Mouse (Mus musculus): ENCODE measurements at regions not wholly inside any gene's neighbourhood (a gene's known extent, or its start where the extent isn't known, plus 50 kb on each side); places are given as distances from the start of the nearest gene placed in this dataset.
A peak's percentile ranks its signal among the peaks of the same experiment; 100 is the strongest.

GRCm38 (mm10) chr7:40752195-40752594, 145.9 kb upstream of the Vstm2b start:
- no peak for DNase-seq (ENCODE audit: low read depth)

- DNase-seq (ENCODE audit: low read depth): no peak
Observed at GRCm38 (mm10) chr7:40753490-40753889, 144.6 kb upstream of the Vstm2b start.

GRCm38 (mm10) chr7:40762520-40762919, 135.6 kb upstream of the Vstm2b start:
- peak; percentile 24 for DNase-seq (ENCODE audit: low read depth)

GRCm38 (mm10) chr7:40766142-40766541, 132.0 kb upstream of the Vstm2b start:
- DNase-seq (ENCODE audit: low read depth): no peak

DNA sequence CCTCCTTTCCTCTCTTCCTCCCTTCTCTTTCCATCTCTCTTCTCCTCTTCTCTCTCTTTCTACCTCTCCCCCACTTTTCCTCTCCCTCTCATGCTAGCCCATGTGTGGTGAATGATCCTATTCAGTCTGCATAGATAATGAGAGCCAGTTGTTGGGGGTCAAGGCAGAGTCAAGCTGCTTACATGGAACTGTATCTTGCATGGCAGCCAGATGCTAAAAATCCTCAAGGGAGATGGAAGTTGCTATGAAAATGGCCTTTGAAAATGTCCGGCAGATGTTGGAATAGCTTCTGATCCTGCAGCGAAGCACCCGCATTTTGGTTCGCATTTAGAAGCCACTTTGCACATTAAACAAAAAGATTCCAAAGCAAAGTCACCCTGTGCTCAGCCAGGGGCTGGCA, 121.9 kb upstream of the Vstm2b start:
- no peak for DNase-seq (ENCODE audit: low read depth)

DNA sequence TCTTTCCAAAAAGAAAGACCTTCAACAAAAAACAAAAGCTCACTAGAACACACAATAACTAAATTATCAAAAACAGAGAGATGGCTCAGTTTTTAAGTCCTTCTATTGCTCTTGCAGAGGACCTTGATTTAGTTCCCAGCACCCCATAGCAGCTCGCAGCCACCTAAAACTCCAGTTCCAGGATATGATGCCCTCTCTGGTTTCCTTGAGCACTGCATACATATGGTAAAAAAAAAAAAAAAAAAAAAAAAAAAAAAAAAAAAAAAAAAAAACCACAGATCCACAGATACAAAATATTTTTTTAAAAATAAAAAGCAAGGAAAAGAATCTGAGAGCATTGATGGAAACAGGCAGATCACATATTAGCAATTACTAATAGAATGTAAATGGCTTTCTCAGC, 113.2 kb upstream of the Vstm2b start:
- DNase-seq (ENCODE audit: low read depth): no peak

GRCm38 (mm10) chr7:40786758-40787157, 111.4 kb upstream of the Vstm2b start:
- DNase-seq (ENCODE audit: low read depth): no peak

GRCm38 (mm10) chr7:40788486-40788885, 109.6 kb upstream of the Vstm2b start:
- no peak for DNase-seq (ENCODE audit: low read depth)

GRCm38 (mm10) chr7:40794458-40795207, 103.5 kb upstream of the Vstm2b start:
- DNase-seq (ENCODE audit: low read depth): no peak

- DNase-seq (ENCODE audit: low read depth): no peak
Observed at GRCm38 (mm10) chr7:40799794-40800193, 98.3 kb upstream of the Vstm2b start.

- DNase-seq (ENCODE audit: low read depth): no peak
Observed at GRCm38 (mm10) chr7:40801291-40801690, 96.8 kb upstream of the Vstm2b start.

GRCm38 (mm10) chr7:40805211-40805610, 92.9 kb upstream of the Vstm2b start:
- no peak for DNase-seq (ENCODE audit: low read depth)

DNA sequence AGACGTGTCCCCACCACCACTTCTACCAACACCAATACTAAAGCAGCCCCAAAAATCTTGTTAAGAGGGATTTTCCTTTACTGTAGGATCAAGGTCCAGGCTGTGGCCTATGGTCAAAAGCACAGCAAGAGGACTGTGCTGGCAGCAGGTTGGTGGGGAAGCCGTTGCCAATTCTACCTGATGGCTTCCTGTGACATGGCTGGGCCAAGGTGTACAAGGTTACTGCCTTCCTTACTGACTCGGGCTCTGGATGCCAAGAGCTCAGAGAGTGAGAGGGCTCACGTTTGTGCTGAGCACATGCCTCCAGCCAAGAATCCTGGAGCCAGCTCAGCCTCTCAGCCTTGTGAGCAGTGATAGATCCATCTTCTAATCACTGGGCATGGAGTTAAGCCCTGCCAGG, 92.3 kb upstream of the Vstm2b start:
- no peak for DNase-seq (ENCODE audit: low read depth)

- DNase-seq (ENCODE audit: low read depth): no peak
Observed at GRCm38 (mm10) chr7:40812952-40813351, 85.2 kb upstream of the Vstm2b start.

GRCm38 (mm10) chr7:40825141-40825742, 72.9 kb upstream of the Vstm2b start:
- DNase-seq (ENCODE audit: low read depth): no peak

DNA sequence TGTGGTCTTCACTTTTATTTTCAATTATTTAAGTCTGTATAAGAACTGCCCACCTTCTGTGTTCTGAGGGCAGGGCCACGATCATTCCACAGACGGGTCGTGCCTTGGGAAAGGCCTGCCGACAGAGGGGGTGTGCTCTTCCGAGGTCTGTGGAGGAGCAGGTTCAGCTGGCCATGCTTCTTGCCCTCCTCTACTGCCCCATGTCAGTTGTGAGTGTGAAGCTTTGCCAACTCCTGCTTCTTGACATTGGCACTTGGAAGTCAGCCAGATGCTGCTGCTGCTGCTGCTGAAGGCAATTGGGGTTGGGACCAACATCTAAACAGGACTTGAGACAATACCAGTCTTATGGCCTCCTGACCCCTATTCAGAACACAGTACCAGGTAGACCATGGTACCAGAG, 68.6 kb upstream of the Vstm2b start:
- DNase-seq (ENCODE audit: low read depth): no peak

DNA sequence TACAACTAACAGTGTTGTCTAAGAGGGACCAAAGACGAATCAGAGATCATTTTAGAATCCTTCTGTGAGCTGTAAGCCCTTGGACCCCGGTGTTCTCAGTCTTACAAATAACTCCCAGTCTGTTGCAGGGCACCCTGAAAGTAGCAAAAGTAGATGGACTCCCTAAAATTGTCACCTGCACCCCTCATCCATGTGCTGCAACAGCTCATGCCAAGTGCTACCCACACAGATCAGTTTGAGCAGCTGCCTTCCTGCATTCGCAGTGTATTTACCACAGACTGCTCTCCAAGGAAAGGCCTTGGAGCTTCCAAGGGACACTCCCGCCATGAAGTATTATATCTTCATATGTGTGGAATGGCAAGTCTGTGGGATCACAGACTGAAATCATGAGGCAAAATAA, 66.5 kb upstream of the Vstm2b start:
- DNase-seq (ENCODE audit: low read depth): no peak

DNA sequence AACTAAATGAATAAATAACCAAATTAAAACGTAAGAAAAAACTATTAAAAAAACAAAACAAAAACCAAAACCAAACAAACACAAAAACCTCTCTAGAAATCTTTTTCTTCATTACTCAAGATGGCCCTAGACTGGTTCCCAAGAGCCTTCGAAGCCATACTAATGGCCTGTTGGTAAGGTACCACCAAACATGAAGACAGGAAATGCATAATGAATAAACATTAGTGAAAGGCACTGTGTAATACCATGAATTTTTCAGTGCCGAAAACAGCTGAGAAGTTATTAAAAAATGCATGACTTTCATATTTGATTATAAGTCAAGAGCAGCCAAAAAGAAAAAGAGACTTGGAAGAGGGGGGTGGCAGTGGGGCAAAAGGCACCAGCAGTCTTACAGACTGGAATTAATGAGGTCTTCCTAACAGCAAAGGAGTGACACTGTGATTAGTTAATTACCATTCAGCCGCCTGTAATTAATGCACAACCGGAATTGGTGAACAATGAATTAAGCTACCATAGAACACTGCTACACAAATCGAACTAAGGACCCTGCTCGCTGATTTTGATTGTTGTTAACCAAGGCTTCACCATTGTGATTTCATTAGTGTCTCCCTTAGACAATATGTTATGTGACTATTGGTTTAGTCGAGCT, 55.7 kb upstream of the Vstm2b start:
- DNase-seq (ENCODE audit: low read depth): no peak

GRCm38 (mm10) chr7:40846512-40846911, 51.6 kb upstream of the Vstm2b start:
- no peak for DNase-seq (ENCODE audit: low read depth)
